Mouse (Mus musculus) stomach, embryonic 15.5 days (tissue): ENCODE data around the gene Nkiras1. TPM values are rescaled to one million over a fixed set of nuclear protein-coding genes. Genes with fewer than 3 reads are reported as not detected.

Experiments used
- ATAC-seq: fragments of 200-750 bp; cut with Nextera tagmentation; 2 replicates; pipeline ENCODE4 v1.8.0; 2017; ENCODE audit warnings: low read depth, moderate number of reproducible peaks, moderate TSS enrichment; ENCODE audit not compliant: insufficient read depth, low FRiP score
- H3K27ac ChIP-seq: fragments of 300-500 bp; sonication (generic); 2 replicates; pipeline ENCODE4 v1.5.1; 2015; ENCODE audit warnings: mild to moderate bottlenecking, inconsistent platforms
- H3K27me3 ChIP-seq: fragments of 300-500 bp; sonication (generic); replicated peaks from 2 replicates; pipeline ENCODE4 v1.6.1; 2015; ENCODE audit warnings: inconsistent platforms
- H3K36me3 ChIP-seq: fragments of 300-500 bp; sonication (generic); 2 replicates; pipeline ENCODE4 v1.6.1; 2015; ENCODE audit warnings: inconsistent platforms
- H3K4me1 ChIP-seq: fragments of 300-500 bp; sonication (generic); 2 replicates; pipeline ENCODE4 v1.6.1; 2015; ENCODE audit warnings: inconsistent platforms
- H3K4me2 ChIP-seq: fragments of 300-500 bp; sonication (generic); 2 replicates; pipeline ENCODE4 v1.6.1; 2015; ENCODE audit warnings: mild to moderate bottlenecking, inconsistent platforms
- H3K4me3 ChIP-seq: fragments of 300-500 bp; sonication (generic); replicated peaks from 2 replicates; pipeline ENCODE4 v1.5.1; 2015; ENCODE audit warnings: inconsistent platforms
- H3K9ac ChIP-seq: fragments of 300-500 bp; sonication (generic); 2 replicates; pipeline ENCODE4 v1.6.1; 2015; ENCODE audit warnings: inconsistent platforms
- H3K9me3 ChIP-seq: fragments of 300-500 bp; sonication (generic); 2 replicates; pipeline ENCODE4 v1.6.1; 2016; ENCODE audit warnings: inconsistent platforms
- WGBS: fragments of 180-500 bp; shearing (Covaris S2); methylation state at CpG from one replicate; pipeline ENCODE4 v1.1.7; 2015; 5-methylcytosine and 5-hydroxymethylcytosine counted together
- polyA plus RNA-seq: library from polyadenylated mRNA; unstranded; fragments of >200 nt; fragmentation: Nextera tagmentation; extraction: Ambion mirVana; gene quantifications from 2 replicates; pipeline ENCODE4 v1.2.1, GENCODE M21; 2015

The Nkiras1 gene
- polyA plus RNA-seq, 1 experiment from 2014 or later: 17.2 TPM

DNA sequence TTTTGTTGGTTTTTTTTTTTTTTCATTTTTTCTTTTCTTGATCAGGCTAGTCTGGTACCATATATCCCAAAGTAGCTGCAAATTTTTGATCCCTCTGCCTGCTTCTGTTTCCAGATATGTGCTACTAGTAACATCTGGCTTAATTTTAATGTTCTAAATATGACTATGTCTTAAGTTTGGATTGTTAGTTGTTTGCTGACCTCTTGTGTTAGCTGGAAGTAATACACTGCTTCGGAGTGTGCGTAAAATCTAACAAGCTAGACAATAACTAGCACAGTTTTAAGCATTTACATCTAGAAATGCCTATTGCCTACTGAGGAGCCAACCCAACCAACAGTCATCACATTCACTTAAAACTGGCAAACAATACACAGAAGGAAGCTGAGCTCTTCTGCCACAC is 13.6 kb downstream of the Nkiras1 start:
- Histone ChIP-seq H3K4me3 (no peak overlapping the region), H3K4me2 (no peak overlapping the region), H3K27me3 (no peaks in the 10 kb centered on the region), H3K27ac (no peak overlapping the region), H3K36me3 (peaks cover 4% of the 10 kb centered on the region), H3K4me1 (no peaks in the 10 kb centered on the region), H3K9ac (no peak overlapping the region), H3K9me3 (no peaks in the 10 kb centered on the region)
- 75% methylated on average over 2 of the region's 2 CpGs for WGBS
- ATAC-seq: no peak

DNA sequence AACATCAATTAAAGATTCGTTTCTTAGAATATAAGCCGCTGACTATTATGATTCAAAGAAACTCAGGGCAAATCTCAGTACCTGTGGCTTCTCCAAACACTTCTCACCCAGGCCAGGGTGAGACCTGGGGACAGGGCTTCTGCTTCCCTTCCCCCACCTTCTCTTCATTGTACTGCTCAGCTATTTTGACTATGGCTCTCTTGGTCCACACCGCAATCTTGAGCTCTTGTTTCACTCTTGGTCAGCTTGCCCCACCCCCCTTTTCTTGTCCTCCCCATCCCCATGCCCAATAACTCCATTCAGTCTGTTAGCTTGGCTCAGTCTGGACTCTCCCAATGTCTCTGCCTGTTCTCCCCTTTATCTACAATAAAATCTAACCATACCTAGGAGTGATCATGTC is 14.5 kb downstream of the Nkiras1 start:
- no peaks in the 10 kb centered on the region for H3K4me1 ChIP-seq
- 78% methylated on average over 3 of the region's 3 CpGs for WGBS
- no peaks in the 10 kb centered on the region for H3K9me3 ChIP-seq
- no peaks in the 10 kb centered on the region; the same call in 1 of the 2 replicates for H3K36me3 ChIP-seq
- H3K4me3 ChIP-seq: no peak overlapping the region
- H3K9ac ChIP-seq: no peak overlapping the region
- H3K27ac ChIP-seq: no peak overlapping the region
- no peak for ATAC-seq
- H3K4me2 ChIP-seq: no peak overlapping the region
- no peaks in the 10 kb centered on the region for H3K27me3 ChIP-seq

DNA sequence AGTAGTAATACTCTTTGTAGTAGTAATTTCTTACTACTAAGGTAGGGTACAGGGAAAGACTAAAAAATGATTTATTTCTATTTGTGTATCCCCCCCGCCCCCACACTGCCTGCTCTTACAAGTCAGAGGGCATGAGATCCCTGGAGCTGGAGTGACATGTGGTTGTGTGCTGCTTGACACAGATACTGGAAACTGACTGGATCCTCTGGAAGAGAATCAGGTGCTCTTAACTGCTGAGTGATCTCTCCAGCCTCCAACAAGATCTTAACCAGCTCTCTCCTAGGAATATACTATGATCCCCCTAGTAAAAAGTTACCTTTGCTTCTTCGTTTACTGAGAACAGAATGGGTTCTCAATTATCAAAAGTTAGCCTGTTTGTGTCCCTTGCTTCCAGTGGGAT is 15.5 kb downstream of the Nkiras1 start:
- Histone ChIP-seq H3K36me3 (no peaks in the 10 kb centered on the region; the same call in 1 of the 2 replicates), H3K9ac (no peak overlapping the region)
- no peak for ATAC-seq

DNA sequence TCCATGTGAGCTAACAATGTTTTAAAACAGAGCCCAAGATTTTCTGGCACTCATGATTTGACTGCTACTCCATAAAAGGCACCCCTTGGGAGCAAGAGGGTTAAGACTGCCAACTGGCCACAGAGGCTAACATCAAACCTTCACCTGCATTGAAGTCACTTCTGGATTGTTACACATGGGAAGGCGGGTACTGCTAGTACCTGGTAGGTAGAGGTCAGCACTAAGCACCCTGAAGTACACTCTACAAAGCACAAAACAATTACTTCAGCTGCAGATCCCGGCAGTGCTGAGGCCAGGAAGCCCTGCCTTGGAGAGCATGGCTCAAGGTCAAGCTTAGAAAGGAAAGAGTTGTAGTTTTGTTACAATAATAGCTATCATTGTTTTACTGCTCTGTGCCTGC is 16.5 kb downstream of the Nkiras1 start:
- ATAC-seq: no peak
- WGBS: 70% methylated on average over 2 of the region's 2 CpGs
- no peaks in the 10 kb centered on the region for H3K27me3 ChIP-seq

More for the DNA sequence above, 15.5 kb downstream of the Nkiras1 start:
- WGBS: 84% methylated on average over 2 of the region's 2 CpGs
- H3K4me3 ChIP-seq: no peak overlapping the region
- no peaks in the 10 kb centered on the region for H3K9me3 ChIP-seq
- H3K27me3 ChIP-seq: no peaks in the 10 kb centered on the region
- H3K4me2 ChIP-seq: no peak overlapping the region
- no peak overlapping the region for H3K27ac ChIP-seq
- H3K4me1 ChIP-seq: no peaks in the 10 kb centered on the region

DNA sequence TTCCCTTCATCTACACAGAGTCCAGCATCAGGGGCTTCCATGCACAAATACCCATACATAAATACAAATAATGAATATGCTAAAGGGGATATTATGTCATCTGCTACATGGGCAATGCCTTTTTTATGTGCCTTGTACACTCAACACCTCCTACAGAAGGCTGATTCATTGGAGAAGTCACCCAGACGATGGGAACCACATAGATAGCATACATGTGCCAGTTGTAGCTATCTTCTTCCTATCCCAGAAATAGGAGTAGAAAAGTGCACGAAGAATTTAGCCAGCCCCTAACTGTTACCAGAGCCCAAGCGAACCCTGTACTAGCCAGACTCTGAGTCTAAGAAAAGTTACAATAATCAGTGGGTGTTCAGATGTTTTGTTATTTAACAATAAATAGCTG is 21.2 kb downstream of the Nkiras1 start:
- Histone ChIP-seq H3K4me2 (no peak overlapping the region), H3K9ac (no peak overlapping the region), H3K4me1 (no peaks in the 10 kb centered on the region), H3K4me3 (no peak overlapping the region), H3K27ac (no peak overlapping the region), H3K36me3 (no peaks in the 10 kb centered on the region), H3K9me3 (no peaks in the 10 kb centered on the region), H3K27me3 (no peaks in the 10 kb centered on the region)
- ATAC-seq: no peak
- 83% methylated on average over 3 of the region's 3 CpGs for WGBS

More for the DNA sequence above, 16.5 kb downstream of the Nkiras1 start:
- no peak overlapping the region for H3K4me2 ChIP-seq
- no peak overlapping the region for H3K4me3 ChIP-seq
- no peaks in the 10 kb centered on the region for H3K9me3 ChIP-seq
- H3K36me3 ChIP-seq: no peaks in the 10 kb centered on the region; the same call in 1 of the 2 replicates
- no peaks in the 10 kb centered on the region for H3K4me1 ChIP-seq
- H3K9ac ChIP-seq: no peak overlapping the region
- H3K27ac ChIP-seq: no peak overlapping the region

DNA sequence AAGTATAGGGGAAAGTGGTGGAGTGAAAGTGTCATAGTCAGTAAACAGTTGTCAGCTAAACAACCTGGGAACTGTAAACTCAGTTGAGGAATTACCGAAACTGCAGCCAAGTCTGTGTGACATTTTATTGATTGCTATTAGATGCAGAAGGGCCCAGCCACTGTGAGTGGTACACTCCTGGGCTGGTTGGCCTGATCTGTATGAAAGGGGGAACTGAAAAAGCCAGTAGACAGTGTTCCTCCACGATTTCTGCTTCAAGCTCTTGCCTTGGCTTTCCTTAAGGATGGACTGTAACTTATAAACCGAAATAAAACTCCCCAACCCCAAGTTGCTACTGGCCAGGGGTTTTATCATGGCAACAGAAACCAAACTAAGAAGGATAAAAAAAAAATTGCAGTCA is 21.6 kb downstream of the Nkiras1 start:
- Histone ChIP-seq H3K36me3 (no peaks in the 10 kb centered on the region), H3K27me3 (no peaks in the 10 kb centered on the region), H3K9ac (no peak overlapping the region), H3K27ac (no peak overlapping the region), H3K4me2 (no peak overlapping the region), H3K4me3 (no peak overlapping the region), H3K9me3 (no peaks in the 10 kb centered on the region), H3K4me1 (no peaks in the 10 kb centered on the region)
- WGBS: 74% methylated on average over 3 of the region's 3 CpGs
- ATAC-seq: no peak

DNA sequence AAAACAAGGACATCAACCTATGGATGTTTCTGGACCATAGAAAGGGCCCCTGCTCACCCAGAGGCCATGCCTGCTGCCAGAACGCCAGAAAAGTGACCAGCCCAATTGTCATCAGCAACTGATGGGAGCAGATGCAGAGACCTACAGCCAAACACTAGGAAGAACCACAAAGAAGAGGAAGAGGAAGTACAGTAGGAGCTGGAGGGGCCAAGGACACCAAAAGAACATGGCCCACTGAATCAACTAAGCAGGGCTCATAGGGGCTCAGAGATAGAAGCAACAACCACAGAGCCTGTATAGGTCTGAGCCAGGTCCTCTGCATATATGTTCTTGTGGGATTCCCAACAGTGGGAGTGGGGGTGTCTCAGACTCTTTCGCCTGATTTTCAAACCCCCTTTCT is 26.5 kb downstream of the Nkiras1 start:
- H3K27ac ChIP-seq: no peak overlapping the region
- H3K9ac ChIP-seq: no peak overlapping the region
- no peak for ATAC-seq
- no peaks in the 10 kb centered on the region for H3K27me3 ChIP-seq
- H3K4me3 ChIP-seq: no peak overlapping the region
- no peaks in the 10 kb centered on the region for H3K36me3 ChIP-seq
- WGBS: 86% methylated on average over 2 of the region's 2 CpGs
- no peaks in the 10 kb centered on the region for H3K9me3 ChIP-seq
- no peaks in the 10 kb centered on the region for H3K4me1 ChIP-seq
- no peak overlapping the region for H3K4me2 ChIP-seq

DNA sequence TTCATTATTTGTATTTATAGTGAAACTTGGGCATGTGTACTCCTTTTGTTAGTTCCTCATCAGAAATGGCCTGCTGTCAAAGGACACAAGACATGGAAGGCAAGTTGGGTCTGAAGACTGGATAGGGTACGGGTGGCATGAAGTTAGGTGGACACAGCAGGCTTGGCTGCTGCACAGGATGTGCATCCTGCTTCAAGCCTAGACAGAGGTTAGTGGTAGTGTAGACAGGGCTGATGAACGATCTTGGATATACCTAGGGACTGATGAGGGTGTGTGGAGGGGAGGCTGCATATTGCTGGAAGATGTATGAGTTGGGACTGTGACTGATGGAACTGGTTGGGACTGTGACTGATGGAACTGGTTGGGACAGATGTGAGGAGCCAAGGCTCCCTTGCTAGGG is 27.9 kb downstream of the Nkiras1 start:
- Histone ChIP-seq H3K4me1 (no peaks in the 10 kb centered on the region), H3K27me3 (no peaks in the 10 kb centered on the region), H3K4me2 (no peak overlapping the region), H3K9me3 (no peaks in the 10 kb centered on the region), H3K9ac (no peak overlapping the region), H3K4me3 (no peak overlapping the region), H3K36me3 (no peaks in the 10 kb centered on the region), H3K27ac (no peak overlapping the region)
- ATAC-seq: no peak
- WGBS: 89% methylated on average over 2 of the region's 2 CpGs

DNA sequence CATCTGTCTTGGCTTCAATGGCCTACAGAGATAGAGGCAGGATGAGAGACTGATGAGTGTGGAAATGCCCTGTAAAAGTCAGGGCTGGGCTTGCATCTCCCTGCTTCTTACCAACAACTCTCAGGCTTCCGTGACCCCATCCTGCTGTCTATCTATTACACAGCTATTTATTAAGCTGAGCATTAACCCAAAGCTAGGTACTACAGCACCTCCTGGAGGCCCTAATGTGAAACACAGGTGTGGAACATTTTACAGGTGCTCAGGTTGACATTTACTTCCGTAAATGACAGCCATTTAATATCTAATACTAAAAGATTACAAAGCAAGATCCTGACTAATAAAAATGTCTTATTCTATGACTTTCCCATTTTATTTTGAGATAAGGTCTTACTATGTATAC is 29.7 kb downstream of the Nkiras1 start:
- Histone ChIP-seq H3K9ac (no peak overlapping the region), H3K27me3 (no peaks in the 10 kb centered on the region), H3K27ac (no peak overlapping the region), H3K4me3 (no peak overlapping the region), H3K4me1 (no peaks in the 10 kb centered on the region), H3K4me2 (no peak overlapping the region), H3K9me3 (no peaks in the 10 kb centered on the region), H3K36me3 (no peaks in the 10 kb centered on the region)
- WGBS: 91% methylated on average over 2 of the region's 2 CpGs
- ATAC-seq: no peak

DNA sequence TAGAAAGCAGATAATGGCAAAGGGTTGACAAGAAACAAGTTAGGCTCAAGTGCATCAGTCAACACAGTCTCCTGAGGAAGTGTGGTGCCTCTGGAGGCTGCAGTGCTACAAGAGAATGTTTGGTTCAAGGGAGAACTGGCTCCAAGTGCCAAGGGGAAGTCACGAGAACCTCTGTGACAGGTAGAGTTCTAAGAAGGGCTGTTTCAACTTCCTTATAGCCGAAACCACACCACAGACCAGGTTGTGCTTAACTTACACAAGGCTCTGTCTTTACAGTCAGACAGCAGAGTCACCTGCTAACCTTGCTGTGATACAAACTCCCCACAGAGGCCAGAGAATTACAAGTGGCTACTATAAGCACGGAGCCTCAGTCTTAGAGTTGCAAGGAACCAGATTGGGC is 30.7 kb downstream of the Nkiras1 start:
- H3K27ac ChIP-seq: no peak overlapping the region
- no peaks in the 10 kb centered on the region for H3K36me3 ChIP-seq
- no peak overlapping the region for H3K4me2 ChIP-seq
- 65% methylated on average over 3 of the region's 3 CpGs for WGBS
- H3K27me3 ChIP-seq: no peaks in the 10 kb centered on the region
- ATAC-seq: no peak
- H3K9me3 ChIP-seq: no peaks in the 10 kb centered on the region
- H3K9ac ChIP-seq: no peak overlapping the region
- H3K4me3 ChIP-seq: no peak overlapping the region
- no peaks in the 10 kb centered on the region for H3K4me1 ChIP-seq

DNA sequence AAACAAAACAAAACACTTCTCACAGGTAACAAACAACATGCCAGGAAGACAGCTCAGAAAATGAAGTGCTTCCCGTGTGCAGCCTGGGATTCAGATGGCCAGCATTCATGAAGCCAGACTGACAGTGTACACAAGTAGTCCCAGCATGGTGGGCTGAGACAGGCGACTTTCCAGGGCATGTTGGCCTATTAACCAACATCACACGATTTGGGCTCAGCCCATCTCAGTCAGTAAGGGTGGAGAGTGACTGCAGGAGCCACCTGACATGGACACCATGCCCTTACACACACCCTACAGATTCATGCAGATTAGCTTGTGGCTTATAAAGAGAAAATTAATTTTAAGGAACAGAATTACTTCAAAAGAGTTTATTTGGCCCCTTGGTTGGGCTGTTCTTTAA is 31.8 kb downstream of the Nkiras1 start:
- 65% methylated on average over 3 of the region's 3 CpGs for WGBS
- Histone ChIP-seq H3K27me3 (no peaks in the 10 kb centered on the region), H3K9me3 (no peaks in the 10 kb centered on the region), H3K4me1 (no peaks in the 10 kb centered on the region), H3K36me3 (no peaks in the 10 kb centered on the region), H3K27ac (no peak overlapping the region), H3K4me3 (no peak overlapping the region), H3K9ac (no peak overlapping the region), H3K4me2 (no peak overlapping the region)
- ATAC-seq: no peak

DNA sequence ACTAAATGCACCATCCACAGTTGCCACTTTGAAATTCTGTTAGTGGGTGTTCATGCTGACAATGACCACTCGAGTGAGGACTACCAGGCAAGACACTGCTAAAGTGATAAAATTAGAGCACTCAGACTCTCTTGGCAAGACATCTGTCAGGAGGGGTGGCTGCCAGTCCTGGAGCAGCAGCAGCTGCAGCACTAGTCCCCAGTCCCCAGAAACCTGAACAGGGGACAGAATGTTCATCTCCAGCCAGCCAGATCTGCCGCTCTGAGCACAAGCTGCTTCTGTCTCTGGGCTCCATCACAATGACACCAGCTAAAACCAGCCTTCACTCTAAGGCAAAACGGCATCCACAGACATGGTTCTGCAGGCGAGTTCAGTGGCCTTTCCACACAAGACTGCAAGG is 32.3 kb downstream of the Nkiras1 start:
- Histone ChIP-seq H3K4me1 (no peaks in the 10 kb centered on the region), H3K9me3 (no peaks in the 10 kb centered on the region), H3K4me2 (no peak overlapping the region), H3K4me3 (no peak overlapping the region), H3K27ac (no peak overlapping the region), H3K9ac (no peak overlapping the region), H3K27me3 (no peaks in the 10 kb centered on the region), H3K36me3 (no peaks in the 10 kb centered on the region)
- WGBS: 61% methylated on average over 4 of the region's 4 CpGs
- no peak for ATAC-seq

DNA sequence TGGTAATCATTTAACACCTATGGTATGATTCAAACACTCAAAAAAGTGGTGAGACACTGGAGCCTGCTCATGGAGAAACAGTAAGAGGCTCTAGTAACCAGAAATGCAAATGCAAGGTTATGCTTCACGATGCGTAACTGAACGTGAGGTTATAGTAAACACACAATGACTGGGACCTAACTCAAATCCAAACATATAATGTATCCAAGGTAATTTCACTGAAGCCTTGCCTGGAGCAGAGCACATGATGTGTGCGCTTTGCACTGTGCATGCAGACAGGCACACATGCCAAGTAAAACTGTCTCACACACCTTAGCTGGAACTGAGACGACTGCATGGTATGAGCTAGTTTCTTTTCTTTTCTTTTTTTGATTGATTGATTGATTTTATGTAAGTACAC is 33.2 kb downstream of the Nkiras1 start:
- no peak overlapping the region for H3K9ac ChIP-seq
- no peaks in the 10 kb centered on the region for H3K27me3 ChIP-seq
- H3K9me3 ChIP-seq: no peaks in the 10 kb centered on the region
- ATAC-seq: no peak
- WGBS: 83% methylated on average over 5 of the region's 5 CpGs
- H3K36me3 ChIP-seq: no peaks in the 10 kb centered on the region
- no peak overlapping the region for H3K27ac ChIP-seq
- H3K4me2 ChIP-seq: no peak overlapping the region
- H3K4me1 ChIP-seq: no peaks in the 10 kb centered on the region
- no peak overlapping the region for H3K4me3 ChIP-seq
